Mouse (Mus musculus) natural killer cell, adult 2 months (primary cell): Measurements from ENCODE around the gene Adam33.
"Not testable (repeated sequence)": the region's sequence is repeated elsewhere in the genome, so short reads cannot be mapped to it uniquely, and the experiment has no call there.

Experiments
- DNase-seq, 2 experiments: peaks; one replicate each; pipeline ENCODE4 v3.0.0; 2022; ENCODE audit warnings: low spot score in 2 of 2

Gene Adam33

GRCm38 (mm10) chr2:131063404-131063864 is at the start of gene Adam33:
Adam33 (minus strand) TSS chr2:131063814.
- no peak for DNase-seq

GRCm38 (mm10) chr2:131105989-131106388 is 42.4 kb upstream of the Adam33 start:
- no peak for DNase-seq

- not testable (repeated sequence) for DNase-seq
Observed at GRCm38 (mm10) chr2:131105061-131105460, 41.4 kb upstream of the Adam33 start.

GRCm38 (mm10) chr2:131104021-131104420 is 40.4 kb upstream of the Adam33 start:
- DNase-seq = no peak

- DNase-seq = no peak
Observed at GRCm38 (mm10) chr2:131101530-131101929, 37.9 kb upstream of the Adam33 start.

GRCm38 (mm10) chr2:131097087-131097486 is 33.5 kb upstream of the Adam33 start:
- DNase-seq = no peak

- peak; percentile 31 to 52 for DNase-seq
Observed at GRCm38 (mm10) chr2:131096101-131096795, 32.6 kb upstream of the Adam33 start.

GRCm38 (mm10) chr2:131094823-131095222 is 31.2 kb upstream of the Adam33 start:
- DNase-seq = peak; percentile 61 to 77

- no peak for DNase-seq
Observed at GRCm38 (mm10) chr2:131093577-131093976, 30.0 kb upstream of the Adam33 start.

- DNase-seq = no peak
Observed at GRCm38 (mm10) chr2:131090852-131091251, 27.2 kb upstream of the Adam33 start.

- DNase-seq = no peak
Observed at GRCm38 (mm10) chr2:131089634-131090033, 26.0 kb upstream of the Adam33 start.

GRCm38 (mm10) chr2:131088581-131088980 is 25.0 kb upstream of the Adam33 start:
- DNase-seq = no peak

- no peak for DNase-seq
Observed at GRCm38 (mm10) chr2:131086667-131087390, 23.2 kb upstream of the Adam33 start, which contains the start of gene Siglec1. Siglec1 (minus strand) TSS chr2:131086765.

GRCm38 (mm10) chr2:131084206-131084605 is 20.6 kb upstream of the Adam33 start:
- DNase-seq = no peak

- DNase-seq = no peak
Observed at GRCm38 (mm10) chr2:131080507-131080906, 16.9 kb upstream of the Adam33 start.

- no peak for DNase-seq
Observed at GRCm38 (mm10) chr2:131072536-131072935, 8.9 kb upstream of the Adam33 start.

- DNase-seq = no peak
Observed at GRCm38 (mm10) chr2:131067481-131067880, 3.9 kb upstream of the Adam33 start.

GRCm38 (mm10) chr2:131066342-131066741 is 2.7 kb upstream of the Adam33 start:
- no peak for DNase-seq

- no peak for DNase-seq
Observed at GRCm38 (mm10) chr2:131061607-131062006, 2.0 kb downstream of the Adam33 start.

- DNase-seq = no peak
Observed at GRCm38 (mm10) chr2:131060784-131061183, 2.8 kb downstream of the Adam33 start.

GRCm38 (mm10) chr2:131059781-131060540 is 3.7 kb downstream of the Adam33 start:
- no peak for DNase-seq

- no peak for DNase-seq
Observed at GRCm38 (mm10) chr2:131059377-131059776, 4.2 kb downstream of the Adam33 start.
